Mouse (Mus musculus) intestine, postnatal 0 days (tissue): Measurements from ENCODE around the gene Wdr62. TPM values are rescaled to one million over a fixed set of nuclear protein-coding genes. Genes with fewer than 3 reads are reported as not detected.

ENCODE experiments used
- ATAC-seq: fragments of 200-750 bp; cut with Nextera tagmentation; 2 replicates; pipeline ENCODE4 v1.8.0; 2017; ENCODE audit warnings: mild to moderate bottlenecking, moderate TSS enrichment, moderate library complexity
- H3K27ac ChIP-seq: fragments of 300-500 bp; sonication (generic); 2 replicates; pipeline ENCODE4 v1.5.1; 2014; ENCODE audit warnings: mild to moderate bottlenecking, low read depth, low read length, moderate library complexity
- H3K27me3 ChIP-seq: fragments of 300-500 bp; sonication (generic); replicated peaks from 2 replicates; pipeline ENCODE4 v1.6.1; 2014; ENCODE audit warnings: low read length, mixed read lengths; ENCODE audit not compliant: control insufficient read depth, insufficient read depth
- H3K36me3 ChIP-seq: fragments of 300-500 bp; sonication (generic); 2 replicates; pipeline ENCODE4 v1.6.1; 2014; ENCODE audit warnings: mild to moderate bottlenecking, moderate library complexity; ENCODE audit not compliant: control insufficient read depth, insufficient read depth
- H3K4me1 ChIP-seq: fragments of 300-500 bp; sonication (generic); replicated peaks from 2 replicates; pipeline ENCODE4 v1.6.1; 2014; ENCODE audit warnings: antibody characterized with exemption, low read length, mixed read lengths; ENCODE audit not compliant: control insufficient read depth, insufficient read depth
- H3K4me2 ChIP-seq: fragments of 300-500 bp; sonication (generic); replicated peaks from 2 replicates; pipeline ENCODE4 v1.6.1; 2014; ENCODE audit warnings: low read depth, mild to moderate bottlenecking, moderate library complexity
- H3K4me3 ChIP-seq: fragments of 300-500 bp; sonication (generic); 2 replicates; pipeline ENCODE4 v1.5.1; 2014; ENCODE audit warnings: low read depth, low read length
- H3K9ac ChIP-seq: fragments of 300-500 bp; sonication (generic); 2 replicates; pipeline ENCODE4 v1.6.1; 2014; ENCODE audit warnings: mild to moderate bottlenecking, low read depth, low read length
- H3K9me3 ChIP-seq: fragments of 300-500 bp; sonication (generic); 2 replicates; pipeline ENCODE4 v1.6.1; 2016; ENCODE audit warnings: mixed run types; ENCODE audit not compliant: control insufficient read depth
- CTCF ChIP-seq: sonication (generic); IDR thresholded peaks from 2 replicates; pipeline ENCODE4 v1.5.1; 2016; ENCODE audit warnings: low read depth, mild to moderate bottlenecking, control low read depth, antibody characterized with exemption, moderate library complexity
- WGBS: fragments of 180-500 bp; shearing (Covaris S2); extraction: QIAGEN DNeasy Blood & Tissue Kit; methylation state at CpG from one replicate; pipeline ENCODE4 v1.1.7; 2014; 5-methylcytosine and 5-hydroxymethylcytosine counted together
- polyA plus RNA-seq: library from polyadenylated mRNA; unstranded; fragments of >200 nt; fragmentation: Nextera tagmentation; extraction: Ambion mirVana; gene quantifications from 2 replicates; pipeline ENCODE4 v1.2.1, GENCODE M21; 2015

The Wdr62 gene
- polyA plus RNA-seq, 1 experiment from 2014 or later: 3.5 TPM

- no peaks in the 10 kb centered on the region for H3K4me1 ChIP-seq
- TF ChIP-seq CTCF: no peak
- 59% methylated on average over 6 of the region's 6 CpGs for WGBS
- no peak overlapping the region for H3K4me2 ChIP-seq
- no peak overlapping the region for H3K4me3 ChIP-seq
- no peak overlapping the region for H3K9ac ChIP-seq
- no peaks in the 10 kb centered on the region for H3K9me3 ChIP-seq
- no peaks in the 10 kb centered on the region for H3K36me3 ChIP-seq
- no peak for ATAC-seq
- no peaks in the 10 kb centered on the region; the same call in 1 of the 2 replicates for H3K27me3 ChIP-seq
- no peak overlapping the region for H3K27ac ChIP-seq
These were observed 7.8 kb upstream of the Wdr62 start for GRCm38 (mm10) chr7:30288046-30288445.

GRCm38 (mm10) chr7:30286701-30287410 lies 6.6 kb upstream of the Wdr62 start:
- Histone ChIP-seq H3K36me3 (no peaks in the 10 kb centered on the region), H3K4me3 (no peak overlapping the region), H3K9ac (no peak overlapping the region), H3K27ac (no peak overlapping the region), H3K4me2 (no peak overlapping the region), H3K9me3 (no peaks in the 10 kb centered on the region), H3K27me3 (no peaks in the 10 kb centered on the region; the same call in 1 of the 2 replicates), H3K4me1 (no peaks in the 10 kb centered on the region)
- TF ChIP-seq CTCF: no peak
- WGBS: 61% methylated on average over 8 of the region's 8 CpGs
- ATAC-seq: no peak

- 70% methylated on average over 7 of the region's 7 CpGs for WGBS
- no peaks in the 10 kb centered on the region for H3K27me3 ChIP-seq
- H3K9me3 ChIP-seq: no peaks in the 10 kb centered on the region
- ATAC-seq: no peak
- H3K4me2 ChIP-seq: no peak overlapping the region
- no peaks in the 10 kb centered on the region for H3K4me1 ChIP-seq
- H3K4me3 ChIP-seq: no peak overlapping the region
- H3K36me3 ChIP-seq: no peaks in the 10 kb centered on the region
- H3K27ac ChIP-seq: no peak overlapping the region
- H3K9ac ChIP-seq: no peak overlapping the region
- TF ChIP-seq CTCF: no peak
These were observed 2.5 kb upstream of the Wdr62 start for GRCm38 (mm10) chr7:30282740-30283139.

GRCm38 (mm10) chr7:30281522-30281921 lies 1.3 kb upstream of the Wdr62 start:
- ATAC-seq: no peak
- Histone ChIP-seq H3K4me2 (no peak overlapping the region; the same call in 1 of the 2 replicates), H3K27me3 (no peaks in the 10 kb centered on the region), H3K9ac (no peak overlapping the region), H3K9me3 (no peaks in the 10 kb centered on the region), H3K36me3 (no peaks in the 10 kb centered on the region), H3K4me3 (no peak overlapping the region), H3K27ac (no peak overlapping the region; the same call in 1 of the 2 replicates), H3K4me1 (no peaks in the 10 kb centered on the region)
- WGBS: 76% methylated on average over 4 of the region's 4 CpGs
- TF ChIP-seq CTCF: no peak

- Histone ChIP-seq H3K27me3 (no peaks in the 10 kb centered on the region), H3K4me3 (peak overlapping the region; percentile 83), H3K4me1 (no peaks in the 10 kb centered on the region), H3K4me2 (peak overlapping the region; percentile 93), H3K9ac (peak overlapping the region; percentile 23; the same call in 1 of the 2 replicates), H3K36me3 (no peaks in the 10 kb centered on the region), H3K9me3 (no peaks in the 10 kb centered on the region), H3K27ac (peak overlapping the region; percentile 80)
- TF ChIP-seq CTCF: no peak
- under 1% methylated on average over 20 of the region's 20 CpGs for WGBS
- peak; percentile 89 for ATAC-seq
These were observed 485 bp upstream of the Wdr62 start for GRCm38 (mm10) chr7:30280670-30281138.

GRCm38 (mm10) chr7:30279536-30279935 lies 683 bp downstream of the Wdr62 start:
- H3K36me3 ChIP-seq: no peaks in the 10 kb centered on the region
- H3K9ac ChIP-seq: peak overlapping the region; percentile 23
- ATAC-seq: no peak
- H3K4me1 ChIP-seq: no peaks in the 10 kb centered on the region
- H3K9me3 ChIP-seq: no peaks in the 10 kb centered on the region
- WGBS: 2% methylated on average over 6 of the region's 6 CpGs
- H3K27ac ChIP-seq: peak overlapping the region; percentile 80; the same call in 1 of the 2 replicates
- peak overlapping the region; percentile 83 for H3K4me3 ChIP-seq
- TF ChIP-seq CTCF: no peak
- H3K4me2 ChIP-seq: peak overlapping the region; percentile 93
- no peaks in the 10 kb centered on the region for H3K27me3 ChIP-seq
